Mouse (Mus musculus) large intestine, adult 2 months (tissue): ENCODE results near the gene Iqschfp. TPM values are rescaled to one million over a fixed set of nuclear protein-coding genes. Genes with fewer than 3 reads are reported as not detected.

ENCODE experiments used
- DNase-seq: peaks from one replicate; pipeline ENCODE4 v3.0.0-alpha.2; 2012; ENCODE audit warnings: low read depth, low spot score
- WGBS: fragments of 180-500 bp; shearing (Covaris S2); methylation state at CpG from one replicate; pipeline ENCODE4 v1.1.7; 2018; 5-methylcytosine and 5-hydroxymethylcytosine counted together
- polyA plus RNA-seq: library from polyadenylated mRNA; depleted of rRNA; stranded (reverse); fragments of >200 nt; gene quantifications from 2 replicates; pipeline ENCODE4 v1.2.3, GENCODE M21; 2012

Gene Iqschfp
- polyA plus RNA-seq, 1 experiment, result not detected

GRCm38 (mm10) chr3:68178248-68178647, 286.2 kb downstream of the Iqschfp start:
- WGBS, result 68% methylated on average over 1 of the region's 1 CpGs
- DNase-seq, result no peak

GRCm38 (mm10) chr3:68187471-68187870, 295.4 kb downstream of the Iqschfp start:
- 60% methylated on average over 8 of the region's 8 CpGs for WGBS
- DNase-seq, result no peak

GRCm38 (mm10) chr3:68189100-68189499, 297.1 kb downstream of the Iqschfp start:
- DNase-seq, result no peak
- 68% methylated on average over 2 of the region's 2 CpGs for WGBS

GRCm38 (mm10) chr3:68196933-68197332, 304.9 kb downstream of the Iqschfp start:
- 88% methylated on average over 1 of the region's 1 CpGs for WGBS
- no peak for DNase-seq

GRCm38 (mm10) chr3:68201214-68201613, 309.2 kb downstream of the Iqschfp start:
- no peak for DNase-seq
- 59% methylated on average over 1 of the region's 1 CpGs for WGBS

- 68% methylated on average over 4 of the region's 4 CpGs for WGBS
- DNase-seq, result no peak
Measured at GRCm38 (mm10) chr3:68202162-68202902, 310.3 kb downstream of the Iqschfp start.

- DNase-seq, result no peak
- 69% methylated on average over 4 of the region's 4 CpGs for WGBS
Measured at GRCm38 (mm10) chr3:68203934-68204467, 312.0 kb downstream of the Iqschfp start.

- 83% methylated on average over 4 of the region's 4 CpGs for WGBS
- DNase-seq, result no peak
Measured at GRCm38 (mm10) chr3:68210422-68210821, 318.4 kb downstream of the Iqschfp start.

GRCm38 (mm10) chr3:68221452-68221851, 329.4 kb downstream of the Iqschfp start:
- DNase-seq, result no peak
- 89% methylated on average over 3 of the region's 3 CpGs for WGBS

- no peak for DNase-seq
- 90% methylated on average over 2 of the region's 2 CpGs for WGBS
Measured at GRCm38 (mm10) chr3:68239887-68240286, 347.9 kb downstream of the Iqschfp start.

GRCm38 (mm10) chr3:68243239-68243638, 351.2 kb downstream of the Iqschfp start:
- WGBS, result 45% methylated on average over 3 of the region's 3 CpGs
- no peak for DNase-seq

- no peak for DNase-seq
- WGBS, result 64% methylated on average over 4 of the region's 4 CpGs
Measured at GRCm38 (mm10) chr3:68246154-68246553, 354.1 kb downstream of the Iqschfp start.

- DNase-seq, result no peak
- WGBS, result 47% methylated on average over 2 of the region's 2 CpGs
Measured at GRCm38 (mm10) chr3:68250589-68250988, 358.6 kb downstream of the Iqschfp start.

- 46% methylated on average over 1 of the region's 1 CpGs for WGBS
- no peak for DNase-seq
Measured at GRCm38 (mm10) chr3:68252335-68252734, 360.3 kb downstream of the Iqschfp start.

- 18% methylated on average over 6 of the region's 6 CpGs for WGBS
Measured at GRCm38 (mm10) chr3:68262304-68262703, 370.3 kb downstream of the Iqschfp start.

GRCm38 (mm10) chr3:68267905-68268304, 375.9 kb downstream of the Iqschfp start:
- DNase-seq, result no peak
- WGBS, result 84% methylated on average over 4 of the region's 4 CpGs

More at GRCm38 (mm10) chr3:68262304-68262703, 370.3 kb downstream of the Iqschfp start:
- DNase-seq, result no peak

GRCm38 (mm10) chr3:68269251-68269650, 377.2 kb downstream of the Iqschfp start:
- 87% methylated on average over 4 of the region's 4 CpGs for WGBS
- DNase-seq, result no peak

GRCm38 (mm10) chr3:68270246-68270645, 378.2 kb downstream of the Iqschfp start:
- WGBS, result 91% methylated on average over 6 of the region's 6 CpGs
- no peak for DNase-seq

- DNase-seq, result no peak
- WGBS, result 62% methylated on average over 3 of the region's 3 CpGs
Measured at GRCm38 (mm10) chr3:68271457-68271856, 379.4 kb downstream of the Iqschfp start.

- DNase-seq, result no peak
- 54% methylated on average over 3 of the region's 3 CpGs for WGBS
Measured at GRCm38 (mm10) chr3:68271881-68272280, 379.8 kb downstream of the Iqschfp start.

- 46% methylated on average over 7 of the region's 7 CpGs for WGBS
- no peak for DNase-seq
Measured at GRCm38 (mm10) chr3:68282844-68283594, 391.0 kb downstream of the Iqschfp start.
